Mouse (Mus musculus) heart, embryonic 12.5 days (tissue): ENCODE data around the gene Arhgef12. TPM values are rescaled to one million over a fixed set of nuclear protein-coding genes. Genes with fewer than 3 reads are reported as not detected.

Source experiments
- ATAC-seq: fragments of 200-750 bp; cut with Nextera tagmentation; 2 replicates; pipeline ENCODE4 v1.8.0; 2017; ENCODE audit warnings: moderate TSS enrichment, moderate library complexity; ENCODE audit not compliant: insufficient number of reproducible peaks, low FRiP score
- H3K27ac ChIP-seq: fragments of 300-500 bp; sonication (generic); 2 replicates; pipeline ENCODE4 v1.5.1; 2016; ENCODE audit warnings: mild to moderate bottlenecking, moderate library complexity; ENCODE audit not compliant: poor library complexity, severe bottlenecking
- H3K27me3 ChIP-seq: fragments of 300-500 bp; sonication (generic); replicated peaks from 2 replicates; pipeline ENCODE4 v1.6.1; 2016; ENCODE audit warnings: mild to moderate bottlenecking, moderate library complexity
- H3K36me3 ChIP-seq: fragments of 300-500 bp; sonication (generic); 2 replicates; pipeline ENCODE4 v1.6.1; 2016; ENCODE audit warnings: mild to moderate bottlenecking, moderate library complexity
- H3K4me1 ChIP-seq: fragments of 300-500 bp; sonication (generic); replicated peaks from 2 replicates; pipeline ENCODE4 v1.6.1; 2016; ENCODE audit warnings: mild to moderate bottlenecking
- H3K4me2 ChIP-seq: fragments of 300-500 bp; sonication (generic); 2 replicates; pipeline ENCODE4 v1.6.1; 2016; ENCODE audit warnings: mild to moderate bottlenecking, moderate library complexity
- H3K4me3 ChIP-seq: fragments of 300-500 bp; sonication (generic); 2 replicates; pipeline ENCODE4 v1.5.1; 2016; ENCODE audit warnings: mild to moderate bottlenecking
- H3K9ac ChIP-seq: fragments of 300-500 bp; sonication (generic); 2 replicates; pipeline ENCODE4 v1.6.1; 2016; ENCODE audit warnings: mild to moderate bottlenecking, moderate library complexity
- H3K9me3 ChIP-seq: fragments of 300-500 bp; sonication (generic); replicated peaks from 2 replicates; pipeline ENCODE4 v1.6.1; 2016; ENCODE audit warnings: mild to moderate bottlenecking, moderate library complexity
- WGBS: fragments of 180-500 bp; shearing (Covaris S2); methylation state at CpG from one replicate; pipeline ENCODE4 v1.1.7; 2016; 5-methylcytosine and 5-hydroxymethylcytosine counted together
- polyA plus RNA-seq: library from polyadenylated mRNA; unstranded; fragments of >200 nt; fragmentation: Nextera tagmentation; extraction: Ambion mirVana; gene quantifications from 2 replicates; pipeline ENCODE4 v1.2.1, GENCODE M21; 2016

Gene Arhgef12
- polyA plus RNA-seq, 1 experiment from 2014 or later: 13.9 TPM

DNA sequence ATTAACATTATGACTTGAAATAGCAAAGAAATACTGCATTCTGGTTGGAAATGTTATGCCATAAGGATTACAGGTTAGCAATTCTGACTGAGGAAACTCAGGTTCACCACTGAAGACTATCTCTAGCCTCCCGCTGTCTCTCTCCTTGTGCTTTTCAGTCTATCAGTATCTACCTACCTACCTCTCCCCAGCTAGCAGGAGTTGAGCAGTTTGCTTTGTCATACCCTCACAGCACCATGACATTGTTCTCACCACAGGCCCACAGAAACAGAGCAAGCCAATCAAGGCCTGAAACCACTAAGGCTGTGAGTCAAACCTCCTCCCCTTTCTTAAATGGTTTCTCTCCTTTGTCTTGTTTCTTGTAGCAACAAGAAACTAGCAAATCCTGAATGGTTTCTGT, 32.4 kb downstream of the Arhgef12 start:
- H3K4me3 ChIP-seq: no peak overlapping the region
- H3K9me3 ChIP-seq: no peaks in the 10 kb centered on the region
- H3K27me3 ChIP-seq: no peaks in the 10 kb centered on the region
- peaks cover 29% of the 10 kb centered on the region for H3K4me1 ChIP-seq
- no peak overlapping the region for H3K4me2 ChIP-seq
- H3K36me3 ChIP-seq: no peaks in the 10 kb centered on the region
- H3K9ac ChIP-seq: no peak overlapping the region
- no peak overlapping the region for H3K27ac ChIP-seq
- WGBS: 98% methylated on average over 1 of the region's 1 CpGs
- no peak for ATAC-seq

DNA sequence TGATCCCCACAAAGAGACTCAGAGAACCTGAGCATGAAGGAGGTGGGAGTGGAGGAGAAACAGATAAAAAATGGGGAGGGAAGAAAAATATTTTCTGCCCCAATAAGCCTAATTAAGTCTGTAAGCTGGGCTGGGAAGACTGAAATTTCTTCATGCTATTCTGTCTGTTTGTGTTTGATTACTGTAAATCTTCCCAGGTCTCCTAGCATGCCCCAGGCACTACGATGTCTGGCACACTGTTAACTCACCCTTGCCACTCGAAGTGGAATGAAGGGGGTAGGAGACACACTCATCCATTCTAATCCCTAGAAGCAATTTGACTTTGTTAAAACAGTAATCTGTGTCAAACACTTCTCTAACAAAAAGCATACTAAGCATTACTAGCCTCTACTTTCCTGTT, 35.3 kb downstream of the Arhgef12 start:
- H3K9me3 ChIP-seq: no peaks in the 10 kb centered on the region
- H3K4me1 ChIP-seq: peaks cover 40% of the 10 kb centered on the region
- WGBS: 60% methylated on average over 2 of the region's 2 CpGs
- no peak overlapping the region for H3K27ac ChIP-seq
- no peak for ATAC-seq
- H3K36me3 ChIP-seq: no peaks in the 10 kb centered on the region
- H3K9ac ChIP-seq: no peak overlapping the region
- no peak overlapping the region for H3K4me3 ChIP-seq
- no peak overlapping the region for H3K4me2 ChIP-seq
- no peaks in the 10 kb centered on the region for H3K27me3 ChIP-seq

DNA sequence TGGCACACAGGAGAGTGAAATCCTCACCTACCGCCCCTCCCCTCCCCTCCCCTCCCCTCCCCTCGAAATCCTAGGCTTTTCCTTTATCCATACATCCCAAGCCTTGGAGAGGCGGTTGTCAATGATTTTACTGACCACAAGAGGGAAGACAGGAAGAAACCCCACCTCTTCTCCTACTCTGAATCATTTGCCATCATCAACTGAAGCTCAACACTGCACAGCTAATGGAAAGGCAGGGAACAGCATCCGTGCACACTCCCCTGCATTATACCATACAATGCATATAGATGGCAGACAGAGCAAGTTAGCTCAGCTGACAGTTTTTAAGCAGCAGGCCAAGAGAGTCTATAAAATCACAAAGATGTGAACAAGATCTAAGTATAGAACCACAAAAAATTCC, 35.9 kb downstream of the Arhgef12 start:
- WGBS: 46% methylated on average over 4 of the region's 4 CpGs
- no peaks in the 10 kb centered on the region for H3K27me3 ChIP-seq
- ATAC-seq: no peak
- H3K36me3 ChIP-seq: no peaks in the 10 kb centered on the region
- no peaks in the 10 kb centered on the region for H3K9me3 ChIP-seq
- H3K4me3 ChIP-seq: no peak overlapping the region
- no peak overlapping the region for H3K27ac ChIP-seq
- H3K4me1 ChIP-seq: peaks cover 35% of the 10 kb centered on the region
- no peak overlapping the region for H3K4me2 ChIP-seq
- H3K9ac ChIP-seq: no peak overlapping the region

DNA sequence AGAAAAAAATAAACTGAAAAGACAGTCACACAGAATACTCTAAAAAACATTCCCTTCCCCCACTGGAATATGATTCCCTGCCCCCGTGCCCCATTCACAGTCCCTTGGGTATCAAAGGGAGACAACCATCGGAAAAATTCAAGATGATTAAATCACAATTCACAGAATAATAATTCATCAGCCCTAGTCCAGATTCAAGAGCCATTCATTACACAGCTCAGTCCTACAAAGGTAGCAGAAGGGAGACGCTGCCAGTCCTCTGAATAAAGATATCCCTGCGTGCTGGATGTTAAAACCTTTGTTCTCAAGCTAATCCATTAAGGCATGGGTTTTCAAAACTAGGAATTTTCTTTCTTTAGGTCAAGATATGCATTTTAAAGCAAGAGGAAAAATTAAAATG, 36.5 kb downstream of the Arhgef12 start:
- H3K9ac ChIP-seq: no peak overlapping the region
- peaks cover 33% of the 10 kb centered on the region for H3K4me1 ChIP-seq
- 80% methylated on average over 4 of the region's 4 CpGs for WGBS
- H3K9me3 ChIP-seq: no peaks in the 10 kb centered on the region
- H3K4me2 ChIP-seq: no peak overlapping the region
- no peaks in the 10 kb centered on the region for H3K36me3 ChIP-seq
- H3K4me3 ChIP-seq: no peak overlapping the region
- no peak for ATAC-seq
- no peaks in the 10 kb centered on the region for H3K27me3 ChIP-seq
- no peak overlapping the region for H3K27ac ChIP-seq

DNA sequence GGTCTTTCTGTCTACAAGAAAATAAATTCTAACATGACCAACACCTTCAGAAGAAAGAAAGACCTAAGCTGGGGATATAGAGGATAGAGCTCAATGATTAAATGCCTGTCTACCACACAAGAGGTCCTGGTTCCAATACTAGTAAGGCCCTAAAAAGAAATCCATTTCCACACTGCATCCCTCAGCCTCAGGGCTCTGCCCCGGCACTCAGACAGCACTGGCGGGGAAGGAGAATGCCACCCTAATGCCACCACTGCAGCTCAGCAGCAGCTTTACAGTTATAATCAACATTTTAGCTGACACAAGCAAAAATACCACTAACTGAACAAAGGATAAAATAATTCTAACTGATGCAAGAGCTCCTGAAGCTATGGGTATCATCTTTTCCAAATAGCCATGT, 36.9 kb downstream of the Arhgef12 start:
- no peaks in the 10 kb centered on the region for H3K36me3 ChIP-seq
- no peak overlapping the region for H3K4me3 ChIP-seq
- no peaks in the 10 kb centered on the region for H3K27me3 ChIP-seq
- no peak overlapping the region for H3K27ac ChIP-seq
- no peak overlapping the region for H3K9ac ChIP-seq
- ATAC-seq: no peak
- peaks cover 34% of the 10 kb centered on the region for H3K4me1 ChIP-seq
- H3K9me3 ChIP-seq: no peaks in the 10 kb centered on the region
- H3K4me2 ChIP-seq: no peak overlapping the region
- WGBS: 72% methylated on average over 2 of the region's 2 CpGs

DNA sequence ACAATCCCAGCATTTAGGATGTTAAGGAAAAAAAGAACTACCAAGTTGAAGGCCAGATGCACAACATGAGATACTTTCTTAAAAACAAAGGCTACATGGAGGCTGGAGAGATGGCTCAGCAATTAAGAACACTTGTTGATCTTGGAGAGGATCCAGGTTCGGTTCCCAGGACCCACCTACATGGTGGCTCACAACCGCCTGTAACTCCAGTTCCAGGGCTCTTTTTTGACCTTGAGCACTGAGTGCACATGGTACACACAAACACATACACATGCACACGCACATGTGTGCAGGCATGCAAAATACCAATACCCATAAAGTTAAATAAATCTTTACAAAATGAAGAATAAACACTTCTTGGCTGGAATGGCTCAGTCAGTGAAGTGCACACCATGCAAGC, 39.1 kb downstream of the Arhgef12 start:
- H3K27me3 ChIP-seq: no peaks in the 10 kb centered on the region
- WGBS: 80% methylated on average over 3 of the region's 3 CpGs
- no peak for ATAC-seq
- no peaks in the 10 kb centered on the region for H3K36me3 ChIP-seq
- no peaks in the 10 kb centered on the region for H3K9me3 ChIP-seq
- H3K4me3 ChIP-seq: no peak overlapping the region
- no peak overlapping the region for H3K4me2 ChIP-seq
- H3K27ac ChIP-seq: no peak overlapping the region
- H3K9ac ChIP-seq: no peak overlapping the region
- peaks cover 30% of the 10 kb centered on the region for H3K4me1 ChIP-seq

DNA sequence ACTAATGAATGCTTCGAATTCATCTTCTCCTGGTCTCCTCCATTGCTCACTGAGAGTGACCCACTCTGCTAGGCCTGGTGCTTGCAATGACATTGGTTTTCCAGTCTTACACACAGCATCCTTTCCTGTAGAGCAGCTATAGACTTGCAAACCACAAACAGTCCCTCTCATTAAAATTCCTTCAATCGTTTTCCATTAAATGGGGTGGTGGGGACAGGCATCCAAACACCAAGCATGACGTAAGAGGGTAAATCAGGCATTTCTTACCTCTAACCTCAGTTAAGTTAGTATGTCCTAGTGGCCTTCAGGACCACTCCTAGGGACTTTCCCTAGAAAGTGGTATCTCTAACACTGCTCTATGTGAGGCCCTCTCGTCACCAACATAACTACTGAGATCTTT, 41.8 kb downstream of the Arhgef12 start:
- H3K4me2 ChIP-seq: no peak overlapping the region

DNA sequence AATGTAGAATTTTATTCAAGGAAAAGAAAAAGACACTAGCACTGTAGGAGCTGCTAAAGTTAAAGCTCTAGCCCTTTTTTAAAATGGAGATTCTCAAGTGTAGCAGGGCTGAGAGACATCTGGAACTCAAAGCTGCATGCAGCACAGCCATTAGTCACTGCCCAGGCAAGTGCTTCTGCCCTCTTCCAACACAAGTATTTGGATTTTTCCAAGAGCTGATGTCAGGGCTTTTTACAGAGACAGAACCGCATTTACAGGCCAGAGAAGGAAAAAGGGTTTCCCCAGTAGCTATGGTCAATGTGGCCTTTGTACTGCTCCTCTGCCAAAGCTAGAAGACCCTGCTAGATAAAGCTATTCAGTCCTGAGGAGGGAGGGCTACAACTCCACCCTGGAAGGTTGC, 45.5 kb downstream of the Arhgef12 start:
- ATAC-seq: no peak
- H3K4me1 ChIP-seq: peaks cover 16% of the 10 kb centered on the region; the same call in 1 of the 2 replicates
- WGBS: 85% methylated on average over 1 of the region's 1 CpGs
- H3K4me3 ChIP-seq: no peak overlapping the region
- H3K9ac ChIP-seq: no peak overlapping the region
- H3K27me3 ChIP-seq: no peaks in the 10 kb centered on the region
- H3K27ac ChIP-seq: 0 out of 2 replicates have a peak overlapping the region, but pooled peaks have one; percentile 21
- no peaks in the 10 kb centered on the region for H3K36me3 ChIP-seq
- no peak overlapping the region for H3K4me2 ChIP-seq
- H3K9me3 ChIP-seq: no peaks in the 10 kb centered on the region

More for the DNA sequence above, 41.8 kb downstream of the Arhgef12 start:
- no peak overlapping the region for H3K4me3 ChIP-seq
- ATAC-seq: no peak
- no peak overlapping the region for H3K9ac ChIP-seq
- no peaks in the 10 kb centered on the region for H3K9me3 ChIP-seq
- no peaks in the 10 kb centered on the region for H3K27me3 ChIP-seq
- WGBS: 79% methylated on average over 4 of the region's 4 CpGs
- no peaks in the 10 kb centered on the region for H3K36me3 ChIP-seq
- H3K4me1 ChIP-seq: peaks cover 32% of the 10 kb centered on the region
- no peak overlapping the region for H3K27ac ChIP-seq

DNA sequence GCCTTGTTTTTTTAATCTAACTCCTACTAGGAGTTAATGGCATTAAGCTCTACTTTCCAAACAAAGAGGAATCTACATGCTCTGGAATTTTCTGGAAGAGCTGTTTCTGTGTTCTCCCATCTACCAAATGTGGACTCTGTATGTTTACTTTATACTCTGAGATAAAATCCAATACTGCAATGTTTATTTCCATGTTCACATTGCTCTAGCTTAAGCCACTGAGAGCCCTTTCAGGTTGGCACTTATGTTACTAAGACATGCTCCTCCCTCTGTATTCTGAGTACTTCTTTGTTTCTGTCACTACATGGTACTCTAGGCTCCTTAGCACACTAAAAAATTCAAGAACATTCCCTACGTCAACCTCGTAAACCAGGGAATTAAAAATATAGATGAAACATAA, 56.6 kb downstream of the Arhgef12 start:
- Histone ChIP-seq H3K4me3 (no peak overlapping the region), H3K27ac (no peak overlapping the region), H3K9ac (no peak overlapping the region), H3K27me3 (no peaks in the 10 kb centered on the region), H3K4me1 (peaks cover 14% of the 10 kb centered on the region), H3K4me2 (no peak overlapping the region), H3K9me3 (no peaks in the 10 kb centered on the region; the same call in 1 of the 2 replicates), H3K36me3 (no peaks in the 10 kb centered on the region)
- 96% methylated on average over 2 of the region's 2 CpGs for WGBS
- no peak for ATAC-seq

DNA sequence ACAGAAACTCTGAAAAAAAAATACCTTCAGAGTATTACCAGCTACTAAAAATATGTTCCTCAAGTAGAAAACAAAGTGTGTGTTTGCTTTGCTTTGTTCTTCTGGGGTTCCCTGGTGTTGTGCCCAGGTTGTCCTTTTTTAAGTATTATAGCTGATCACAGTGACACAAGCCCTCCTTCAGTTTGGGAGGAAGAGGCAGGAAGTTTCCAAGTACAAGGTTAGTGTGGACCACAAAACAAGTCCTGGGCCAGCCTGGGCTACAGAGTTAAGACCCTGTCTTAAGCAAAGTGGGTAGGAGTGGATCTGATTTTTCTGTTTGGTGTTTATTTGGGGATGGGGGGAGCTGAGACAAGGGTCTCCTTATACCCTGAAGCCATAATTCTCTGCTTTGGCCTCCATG, 62.6 kb downstream of the Arhgef12 start:
- Histone ChIP-seq H3K36me3 (peaks cover 19% of the 10 kb centered on the region), H3K27me3 (no peaks in the 10 kb centered on the region), H3K4me1 (peaks cover 10% of the 10 kb centered on the region), H3K27ac (no peak overlapping the region), H3K4me2 (no peak overlapping the region), H3K4me3 (no peak overlapping the region), H3K9ac (no peak overlapping the region), H3K9me3 (no peaks in the 10 kb centered on the region)
- no peak for ATAC-seq

DNA sequence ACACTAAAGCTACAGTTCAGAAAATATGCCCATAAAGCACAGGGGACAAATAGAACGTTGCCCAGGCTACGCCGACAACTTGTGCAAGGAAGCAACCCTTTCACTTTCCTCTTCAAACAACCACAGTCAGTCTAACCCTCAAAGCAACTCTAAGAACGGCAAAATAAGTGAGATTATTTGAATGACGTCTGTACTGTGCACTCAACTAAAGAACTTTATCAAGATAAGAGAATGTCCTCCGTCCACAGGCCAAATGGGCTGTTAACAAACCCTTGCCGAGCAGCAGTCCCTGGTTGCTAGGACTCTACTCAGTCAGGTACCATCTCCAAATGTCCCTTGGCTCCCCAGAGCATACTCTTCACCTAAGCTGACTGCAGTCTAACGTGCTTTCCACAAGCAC, 68.6 kb downstream of the Arhgef12 start:
- H3K4me1 ChIP-seq: peaks cover 31% of the 10 kb centered on the region
- no peak for ATAC-seq
- 55% methylated on average over 8 of the region's 8 CpGs for WGBS

DNA sequence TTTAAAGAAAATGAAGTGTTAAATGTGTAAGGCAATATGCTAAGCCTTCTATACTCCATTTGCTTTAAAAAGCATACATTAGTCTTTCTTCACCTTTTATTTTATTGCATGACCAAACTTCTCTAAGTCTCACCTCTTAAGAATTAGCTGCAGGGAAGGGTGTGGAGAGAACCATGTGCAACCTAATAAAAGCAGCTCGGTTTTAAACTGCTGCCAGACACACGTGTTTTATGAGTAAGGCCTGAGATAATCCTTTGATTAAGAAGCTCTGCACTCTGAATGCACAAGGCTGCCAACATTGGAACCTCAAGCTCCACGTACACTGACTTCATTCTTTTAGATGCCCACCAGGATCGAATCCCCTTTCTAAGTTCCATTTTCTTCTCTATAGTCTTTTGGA, 71.8 kb downstream of the Arhgef12 start:
- Histone ChIP-seq H3K4me1 (peaks cover 39% of the 10 kb centered on the region), H3K27me3 (no peaks in the 10 kb centered on the region), H3K4me3 (no peak overlapping the region), H3K9me3 (no peaks in the 10 kb centered on the region), H3K9ac (no peak overlapping the region), H3K27ac (no peak overlapping the region), H3K36me3 (peaks cover 1% of the 10 kb centered on the region; the same call in 1 of the 2 replicates), H3K4me2 (no peak overlapping the region)
- no peak for ATAC-seq
- 55% methylated on average over 4 of the region's 4 CpGs for WGBS

More for the DNA sequence above, 68.6 kb downstream of the Arhgef12 start:
- no peak overlapping the region for H3K4me3 ChIP-seq
- H3K9me3 ChIP-seq: no peaks in the 10 kb centered on the region
- H3K27ac ChIP-seq: no peak overlapping the region
- no peak overlapping the region for H3K9ac ChIP-seq
- no peak overlapping the region for H3K4me2 ChIP-seq
- H3K36me3 ChIP-seq: peaks cover 19% of the 10 kb centered on the region
- H3K27me3 ChIP-seq: no peaks in the 10 kb centered on the region
